Mouse (Mus musculus) G1E (cell line): ENCODE data around the gene Hist1h3i.
"Not testable (repeated sequence)": the region's sequence is repeated elsewhere in the genome, so short reads cannot be mapped to it uniquely, and the experiment has no call there.

Experiments
- CTCF ChIP-seq: IDR thresholded peaks from 2 replicates; pipeline ENCODE4 v1.5.1; 2012; ENCODE audit warnings: low read depth, low read length, inconsistent platforms, mixed read lengths
- GATA1 ChIP-seq: IDR thresholded peaks from 2 replicates; pipeline ENCODE4 v1.6.1; 2012; ENCODE audit warnings: borderline replicate concordance, low read length, inconsistent platforms, mixed read lengths
- GATA2 ChIP-seq: IDR thresholded peaks from 2 replicates; pipeline ENCODE4 v1.6.1; 2012; ENCODE audit warnings: low read depth, low read length, inconsistent platforms, borderline replicate concordance
- POLR2AphosphoS5 ChIP-seq: IDR thresholded peaks from 2 replicates; pipeline ENCODE4 v1.6.1; 2012; ENCODE audit warnings: low read depth, low read length, inconsistent platforms; ENCODE audit not compliant: insufficient replicate concordance
- TAL1 ChIP-seq: conservative IDR thresholded peaks from 2 replicates; pipeline ENCODE4 v1.6.1; 2012; ENCODE audit warnings: low read depth, low read length, inconsistent platforms, mixed read lengths

GRCm38 (mm10) chr13:21820082-21820890 is 37.1 kb upstream of the Hist1h3i start:
- not testable (repeated sequence) for TF ChIP-seq CTCF, GATA1, POLR2AphosphoS5, GATA2, TAL1
